Mouse (Mus musculus) liver, embryonic 14.5 days (tissue): ENCODE measurements around the gene Cd44. TPM values are rescaled to one million over a fixed set of nuclear protein-coding genes. Genes with fewer than 3 reads are reported as not detected.

ENCODE experiments used
- ATAC-seq: fragments of 200-750 bp; cut with Nextera tagmentation; 2 replicates; pipeline ENCODE4 v1.8.0; 2017; ENCODE audit warnings: moderate number of reproducible peaks, mild to moderate bottlenecking, moderate library complexity; ENCODE audit not compliant: insufficient read depth
- DNase-seq, 3 experiments: peaks; one replicate each; pipeline ENCODE4 v3.0.0-alpha.2; 2012 to 2013; ENCODE audit warnings: low read depth in 3 of 3, low spot score in 3 of 3
- H3K27ac ChIP-seq: fragments of 300-500 bp; sonication (generic); 2 replicates; pipeline ENCODE4 v1.5.1; 2014; ENCODE audit warnings: moderate library complexity, mild to moderate bottlenecking, control low read depth, inconsistent platforms
- H3K27me3 ChIP-seq: fragments of 300-500 bp; sonication (generic); 2 replicates; pipeline ENCODE4 v1.6.1; 2014; ENCODE audit warnings: mild to moderate bottlenecking, low read length, moderate library complexity; ENCODE audit not compliant: control insufficient read depth, insufficient read depth
- H3K36me3 ChIP-seq: fragments of 300-500 bp; sonication (generic); replicated peaks from 2 replicates; pipeline ENCODE4 v1.6.1; 2014; ENCODE audit warnings: low read depth; ENCODE audit not compliant: control insufficient read depth, insufficient read depth
- H3K4me1 ChIP-seq, 2 experiments: fragments of 200-500 bp in 1 of 2; fragments of 300-500 bp in 1 of 2; sonication (generic) in 1 of 2; replicated peaks; 2 replicates each; pipeline ENCODE4 v1.6.1; 2012 to 2014; ENCODE audit warnings: antibody characterized with exemption in 1 of 2, inconsistent platforms in 1 of 2, low read length in 1 of 2; ENCODE audit not compliant: control insufficient read depth in 2 of 2, insufficient read depth in 2 of 2
- H3K4me2 ChIP-seq: fragments of 300-500 bp; sonication (generic); 2 replicates; pipeline ENCODE4 v1.6.1; 2014; ENCODE audit warnings: low read depth, mild to moderate bottlenecking, control low read depth, moderate library complexity
- H3K4me3 ChIP-seq, 2 experiments: fragments of 200-500 bp in 1 of 2; fragments of 300-500 bp in 1 of 2; sonication (generic) in 1 of 2; 2 replicates each; pipeline ENCODE4 v1.5.1; 2012 to 2014; ENCODE audit warnings: low read depth in 2 of 2, low read length in 2 of 2, mild to moderate bottlenecking in 2 of 2, control low read depth in 1 of 2, inconsistent platforms in 1 of 2, moderate library complexity in 1 of 2; ENCODE audit not compliant: insufficient read depth in 1 of 2
- H3K9ac ChIP-seq: fragments of 300-500 bp; sonication (generic); replicated peaks from 2 replicates; pipeline ENCODE4 v1.6.1; 2014; ENCODE audit warnings: mild to moderate bottlenecking, control low read depth, moderate library complexity
- H3K9me3 ChIP-seq: fragments of 300-500 bp; sonication (generic); 2 replicates; pipeline ENCODE4 v1.6.1; 2016; ENCODE audit warnings: low read length, mixed read lengths; ENCODE audit not compliant: control insufficient read depth
- CTCF ChIP-seq: IDR thresholded peaks from 2 replicates; pipeline ENCODE4 v1.5.1; 2016; ENCODE audit warnings: antibody characterized with exemption, low read depth, control low read depth
- EP300 ChIP-seq: IDR thresholded peaks from 2 replicates; pipeline ENCODE4 v1.6.1; 2016; ENCODE audit warnings: antibody characterized with exemption, low read depth
- WGBS: fragments of 180-500 bp; shearing (Covaris S2); extraction: QIAGEN DNeasy Blood & Tissue Kit; methylation state at CpG from one replicate; pipeline ENCODE4 v1.1.7; 2014; ENCODE audit not compliant: insufficient replicate concordance; 5-methylcytosine and 5-hydroxymethylcytosine counted together
- polyA plus RNA-seq, 2 experiments: library from polyadenylated mRNA; depleted of rRNA in 1 of 2; stranded (reverse) in 1 of 2; unstranded in 1 of 2; fragments of >200 nt; fragmentation: Nextera tagmentation in 1 of 2; extraction: Ambion mirVana in 1 of 2; gene quantifications; 2 replicates each; pipeline versions ENCODE4 v1.2.1 to v1.2.3; 2012 to 2014

Gene Cd44
- polyA plus RNA-seq, 2 experiments, result 9.2 to 15.5 TPM

DNA sequence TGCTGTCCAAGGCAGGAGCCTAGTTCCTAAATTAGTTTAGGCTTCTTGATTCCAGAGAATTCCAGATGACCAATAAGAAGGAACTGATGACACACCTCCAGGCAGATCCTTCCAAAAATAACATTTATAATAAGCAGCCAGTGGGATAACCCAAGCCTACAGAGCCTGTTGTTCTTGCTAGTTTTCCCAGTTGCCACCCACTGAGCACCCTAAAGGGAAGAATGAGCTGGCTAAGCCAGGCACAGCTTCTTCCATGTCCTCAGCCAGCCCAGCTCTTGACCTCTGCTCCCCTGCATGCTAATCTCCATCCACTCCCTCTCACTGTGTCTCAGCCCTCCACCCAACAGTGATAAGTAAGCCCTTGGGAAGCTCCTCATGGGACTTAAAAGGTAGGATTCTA lies 51.4 kb downstream of the Cd44 start:
- no peak overlapping the region for H3K9ac ChIP-seq
- H3K9me3 ChIP-seq, result no peaks in the 10 kb centered on the region
- H3K27me3 ChIP-seq, result no peaks in the 10 kb centered on the region
- H3K4me2 ChIP-seq, result no peak overlapping the region
- DNase-seq (no peak), ATAC-seq (no peak)
- H3K36me3 ChIP-seq, result peaks cover 2% of the 10 kb centered on the region; the same call in 1 of the 2 replicates
- H3K4me3 ChIP-seq, result no peak overlapping the region
- no peak for TF ChIP-seq CTCF
- TF ChIP-seq EP300, result no peak
- H3K27ac ChIP-seq, result no peak overlapping the region
- H3K4me1 ChIP-seq, result peaks cover 0 to 4% of the 10 kb centered on the region in 2 experiments; a peak in 3 of 4 replicates

DNA sequence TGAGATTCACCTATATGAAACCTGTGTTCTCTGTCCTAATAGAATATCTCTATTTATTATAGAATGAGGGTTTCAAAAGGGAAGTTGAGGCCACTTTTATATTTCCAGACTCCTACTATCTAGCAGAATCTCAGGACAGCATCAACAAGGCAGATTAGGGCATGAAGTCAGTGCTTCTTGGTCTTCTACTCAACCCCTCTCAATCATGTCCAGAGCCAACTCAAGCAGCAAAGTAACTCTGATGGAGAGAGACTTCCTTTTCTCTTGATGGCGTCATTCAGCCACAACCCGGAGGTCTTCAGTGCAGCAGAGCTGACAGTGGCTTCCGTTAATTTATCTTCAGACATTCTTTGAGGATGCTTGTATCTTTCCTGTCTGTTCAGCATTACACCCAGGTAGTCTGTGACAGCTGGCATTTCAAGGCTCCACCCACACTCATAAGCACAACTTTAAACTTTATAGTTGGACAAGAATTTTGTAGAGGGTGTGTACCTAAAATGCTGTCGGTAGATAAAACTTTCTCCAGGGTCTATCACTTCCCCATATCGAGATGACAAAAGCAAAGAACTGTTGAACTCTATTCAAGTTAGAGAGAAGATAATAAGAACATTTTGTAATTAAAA lies 52.5 kb downstream of the Cd44 start:
- DNase-seq (no peak), ATAC-seq (no peak)
- Histone ChIP-seq H3K4me2 (no peak overlapping the region), H3K9me3 (no peaks in the 10 kb centered on the region), H3K4me3 (no peak overlapping the region), H3K27me3 (no peaks in the 10 kb centered on the region), H3K27ac (no peak overlapping the region), H3K9ac (no peak overlapping the region), H3K4me1 (peaks cover 0 to 4% of the 10 kb centered on the region in 2 experiments; a peak in 3 of 4 replicates), H3K36me3 (peaks cover 2% of the 10 kb centered on the region; the same call in 1 of the 2 replicates)
- WGBS, result 26% methylated on average over 5 of the region's 5 CpGs
- TF ChIP-seq CTCF (no peak), EP300 (no peak)

DNA sequence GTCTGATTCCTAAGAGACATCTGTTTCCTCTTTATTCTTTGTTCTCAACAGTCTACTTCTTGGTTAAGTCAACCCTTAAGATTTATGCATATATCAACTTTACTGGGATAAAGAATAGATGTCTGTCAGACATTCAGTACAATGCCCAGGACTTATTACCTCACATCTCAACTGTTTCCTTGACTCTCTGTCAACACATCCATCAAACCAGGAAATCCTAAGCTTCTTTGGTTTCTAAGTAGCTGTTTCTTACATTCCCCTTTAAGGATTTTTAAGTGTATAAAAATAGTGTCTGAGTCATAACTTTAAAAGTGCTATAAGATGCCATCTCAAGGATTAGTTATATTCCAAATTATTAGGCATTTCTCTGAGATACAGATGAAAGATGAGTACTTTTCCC lies 60.2 kb downstream of the Cd44 start:
- ATAC-seq (no peak), DNase-seq (no peak)
- no peak overlapping the region for H3K4me2 ChIP-seq
- no peak for TF ChIP-seq EP300
- TF ChIP-seq CTCF, result no peak
- 0 out of 2 replicates have a peak, but pooled peaks cover 2% of the 10 kb centered on the region for H3K36me3 ChIP-seq
- H3K27ac ChIP-seq, result no peak overlapping the region
- H3K4me1 ChIP-seq, result no peaks in the 10 kb centered on the region
- no peak overlapping the region for H3K9ac ChIP-seq
- no peaks in the 10 kb centered on the region for H3K9me3 ChIP-seq
- H3K27me3 ChIP-seq, result no peaks in the 10 kb centered on the region
- no peak overlapping the region for H3K4me3 ChIP-seq

GRCm38 (mm10) chr2:102838179-102838578 lies 63.3 kb downstream of the Cd44 start:
- Histone ChIP-seq H3K9me3 (no peaks in the 10 kb centered on the region), H3K27ac (no peak overlapping the region), H3K4me3 (no peak overlapping the region), H3K27me3 (no peaks in the 10 kb centered on the region), H3K4me2 (no peak overlapping the region), H3K36me3 (no peaks in the 10 kb centered on the region), H3K9ac (no peak overlapping the region), H3K4me1 (no peaks in the 10 kb centered on the region)
- WGBS, result 80% methylated on average over 7 of the region's 7 CpGs
- no peak for ATAC-seq
- DNase-seq, result no peak
- no peak for TF ChIP-seq EP300
- no peak for TF ChIP-seq CTCF

DNA sequence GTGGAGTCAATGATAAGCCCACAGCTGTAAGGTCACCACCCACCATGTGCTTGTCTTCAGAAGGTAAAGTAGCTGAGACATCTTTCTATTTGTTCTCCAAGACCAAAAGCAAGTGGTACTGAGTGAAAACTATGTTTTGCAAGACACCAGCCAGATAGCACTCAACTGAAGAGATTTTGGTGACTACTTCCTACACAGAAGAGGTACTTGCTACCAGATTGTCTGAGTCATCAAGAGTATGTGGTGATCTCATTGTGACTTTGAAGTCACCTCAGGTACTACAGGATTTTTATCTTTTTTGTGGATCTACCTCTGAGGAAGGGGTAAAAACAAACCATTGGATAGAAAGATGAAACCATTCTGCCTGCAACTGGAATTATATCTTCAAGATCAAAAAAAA lies 69.9 kb downstream of the Cd44 start:
- ATAC-seq (no peak), DNase-seq (no peak)
- H3K27me3 ChIP-seq, result no peaks in the 10 kb centered on the region
- no peak overlapping the region for H3K27ac ChIP-seq
- no peak overlapping the region for H3K4me3 ChIP-seq
- H3K9ac ChIP-seq, result no peak overlapping the region
- H3K36me3 ChIP-seq, result no peaks in the 10 kb centered on the region
- no peak overlapping the region for H3K4me2 ChIP-seq
- no peaks in the 10 kb centered on the region for H3K4me1 ChIP-seq
- no peak for TF ChIP-seq CTCF
- TF ChIP-seq EP300, result no peak
- no peaks in the 10 kb centered on the region for H3K9me3 ChIP-seq
